Mouse (Mus musculus): ENCODE data around the gene Ccr3.

DNA sequence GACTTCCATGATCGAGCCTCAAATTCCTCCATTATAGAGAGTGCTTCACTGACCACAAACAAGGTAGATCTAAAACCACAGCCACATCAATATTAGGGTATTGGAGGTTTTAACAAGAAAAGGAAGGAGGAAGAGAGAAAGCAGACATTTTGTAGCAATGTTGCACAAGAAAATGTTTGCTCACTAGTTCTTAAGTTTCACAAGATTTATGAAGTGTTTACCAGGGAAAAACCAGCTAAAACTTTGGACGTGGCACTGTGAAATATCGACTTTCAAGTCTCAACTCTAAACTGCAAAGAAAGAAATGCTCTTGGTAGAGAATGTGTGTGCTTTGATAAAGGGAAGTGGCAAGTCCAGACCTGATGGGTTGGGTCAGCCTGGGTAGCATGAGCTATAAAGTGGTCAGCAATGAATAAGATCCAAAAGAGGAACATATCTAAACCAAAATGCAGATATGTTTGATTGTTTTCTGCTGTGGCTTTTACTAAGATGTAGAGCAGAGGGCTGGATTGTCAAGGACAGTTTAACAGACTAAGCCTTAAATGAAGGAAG lies 34.5 kb downstream of the Ccr3 start:
- TF ChIP-seq GATA1 (IDR thresholded peaks at IDR 0.05; ENCODE audit: low read length): no peak
- no peak for TF ChIP-seq TAL1 (IDR thresholded peaks at IDR 0.05; ENCODE audit: low read length)

All from erythroblast, embryonic 14.5 days (primary cell).